Mouse (Mus musculus): ENCODE measurements around the gene Hspa1b. TPM values are rescaled to one million over a fixed set of nuclear protein-coding genes. Genes with fewer than 3 reads are reported as not detected.
"Not testable (repeated sequence)": the region's sequence is repeated elsewhere in the genome, so short reads cannot be mapped to it uniquely, and the experiment has no call there.

Gene Hspa1b
- polyA plus RNA-seq, 1 experiment from 2014 or later: 0.50 TPM

GRCm38 (mm10) chr17:34948721-34949552 is 10.1 kb downstream of the Hspa1b start:
- 58% methylated on average over 9 of the region's 9 CpGs for WGBS (ENCODE audit: insufficient replicate concordance)
- peak overlapping the region; percentile 29; the same call in 1 of the 2 replicates for H3K27ac ChIP-seq (ENCODE audit: low read depth, low read length)

GRCm38 (mm10) chr17:34947606-34948005 is 11.4 kb downstream of the Hspa1b start:
- Histone ChIP-seq H3K9me3 (replicated peaks; ENCODE audit: control insufficient read depth, low read length) (no peaks in the 10 kb centered on the region), H3K9ac (ENCODE audit: low read depth, low read length) (no peak overlapping the region), H3K4me2 (no peak overlapping the region), H3K4me3 (ENCODE audit: low read depth, low read length) (no peak overlapping the region), H3K4me1 (ENCODE audit: control insufficient read depth, insufficient read depth, low read length) (peaks cover 10% of the 10 kb centered on the region), H3K27ac (ENCODE audit: low read depth, low read length) (no peak overlapping the region), H3K36me3 (ENCODE audit: control insufficient read depth, insufficient read depth, low read length) (peaks cover 19% of the 10 kb centered on the region), H3K27me3 (ENCODE audit: control insufficient read depth, insufficient read depth, low read length) (no peaks in the 10 kb centered on the region)
- ATAC-seq (replicated peaks; ENCODE audit: insufficient number of reproducible peaks, low FRiP score, low TSS enrichment): no peak
- WGBS (ENCODE audit: insufficient replicate concordance): 30% methylated on average over 8 of the region's 8 CpGs

More at GRCm38 (mm10) chr17:34948721-34949552, 10.1 kb downstream of the Hspa1b start:
- H3K4me2 ChIP-seq; H3K9ac ChIP-seq (ENCODE audit: low read depth, low read length); ATAC-seq (replicated peaks; ENCODE audit: insufficient number of reproducible peaks, low FRiP score, low TSS enrichment); H3K27me3 ChIP-seq (ENCODE audit: control insufficient read depth, insufficient read depth, low read length); H3K9me3 ChIP-seq (replicated peaks; ENCODE audit: control insufficient read depth, low read length); H3K4me3 ChIP-seq (ENCODE audit: low read depth, low read length): not testable (repeated sequence)
- peaks cover 10% of the 10 kb centered on the region for H3K4me1 ChIP-seq (ENCODE audit: control insufficient read depth, insufficient read depth, low read length)
- H3K36me3 ChIP-seq (ENCODE audit: control insufficient read depth, insufficient read depth, low read length): peaks cover 19% of the 10 kb centered on the region

- ATAC-seq (replicated peaks; ENCODE audit: insufficient number of reproducible peaks, low FRiP score, low TSS enrichment): no peak
- Histone ChIP-seq H3K27me3 (ENCODE audit: control insufficient read depth, insufficient read depth, low read length) (no peaks in the 10 kb centered on the region), H3K4me3 (ENCODE audit: low read depth, low read length) (no peak overlapping the region), H3K36me3 (ENCODE audit: control insufficient read depth, insufficient read depth, low read length) (peaks cover 19% of the 10 kb centered on the region), H3K4me1 (ENCODE audit: control insufficient read depth, insufficient read depth, low read length) (peaks cover 10% of the 10 kb centered on the region), H3K27ac (ENCODE audit: low read depth, low read length) (no peak overlapping the region), H3K9ac (ENCODE audit: low read depth, low read length) (no peak overlapping the region), H3K9me3 (replicated peaks; ENCODE audit: control insufficient read depth, low read length) (no peaks in the 10 kb centered on the region), H3K4me2 (no peak overlapping the region)
- WGBS (ENCODE audit: insufficient replicate concordance): 87% methylated on average over 5 of the region's 5 CpGs
These were observed 12.4 kb downstream of the Hspa1b start for GRCm38 (mm10) chr17:34946486-34947140.

- no peak overlapping the region for H3K9ac ChIP-seq (ENCODE audit: low read depth, low read length)
- no peak overlapping the region for H3K4me2 ChIP-seq
- H3K27me3 ChIP-seq (ENCODE audit: control insufficient read depth, insufficient read depth, low read length): no peaks in the 10 kb centered on the region
- no peaks in the 10 kb centered on the region for H3K36me3 ChIP-seq (ENCODE audit: control insufficient read depth, insufficient read depth, low read length)
- H3K9me3 ChIP-seq (replicated peaks; ENCODE audit: control insufficient read depth, low read length): no peaks in the 10 kb centered on the region
- H3K27ac ChIP-seq (ENCODE audit: low read depth, low read length): no peak overlapping the region
- ATAC-seq (replicated peaks; ENCODE audit: insufficient number of reproducible peaks, low FRiP score, low TSS enrichment): no peak
- no peaks in the 10 kb centered on the region for H3K4me1 ChIP-seq (ENCODE audit: control insufficient read depth, insufficient read depth, low read length)
- H3K4me3 ChIP-seq (ENCODE audit: low read depth, low read length): no peak overlapping the region
These were observed 14.7 kb downstream of the Hspa1b start for GRCm38 (mm10) chr17:34944362-34944761.

- H3K36me3 ChIP-seq (ENCODE audit: control insufficient read depth, insufficient read depth, low read length): no peaks in the 10 kb centered on the region
- WGBS (ENCODE audit: insufficient replicate concordance): 73% methylated on average over 4 of the region's 4 CpGs
- no peak overlapping the region for H3K4me2 ChIP-seq
- ATAC-seq (replicated peaks; ENCODE audit: insufficient number of reproducible peaks, low FRiP score, low TSS enrichment): no peak
- no peak overlapping the region for H3K9ac ChIP-seq (ENCODE audit: low read depth, low read length)
- no peaks in the 10 kb centered on the region for H3K27me3 ChIP-seq (ENCODE audit: control insufficient read depth, insufficient read depth, low read length)
- no peaks in the 10 kb centered on the region for H3K4me1 ChIP-seq (ENCODE audit: control insufficient read depth, insufficient read depth, low read length)
- no peak overlapping the region for H3K27ac ChIP-seq (ENCODE audit: low read depth, low read length)
- H3K4me3 ChIP-seq (ENCODE audit: low read depth, low read length): no peak overlapping the region
- no peaks in the 10 kb centered on the region for H3K9me3 ChIP-seq (replicated peaks; ENCODE audit: control insufficient read depth, low read length)
These were observed 15.8 kb downstream of the Hspa1b start for GRCm38 (mm10) chr17:34943128-34943815.

- ATAC-seq (replicated peaks; ENCODE audit: insufficient number of reproducible peaks, low FRiP score, low TSS enrichment): no peak; the same call in 1 of the 2 replicates
- H3K27me3 ChIP-seq (ENCODE audit: control insufficient read depth, insufficient read depth, low read length): no peaks in the 10 kb centered on the region
- H3K9me3 ChIP-seq (replicated peaks; ENCODE audit: control insufficient read depth, low read length): no peaks in the 10 kb centered on the region
- no peaks in the 10 kb centered on the region for H3K4me1 ChIP-seq (ENCODE audit: control insufficient read depth, insufficient read depth, low read length)
- H3K4me2 ChIP-seq: peak overlapping the region; percentile 68
- 7% methylated on average over 15 of the region's 15 CpGs for WGBS (ENCODE audit: insufficient replicate concordance)
- no peaks in the 10 kb centered on the region for H3K36me3 ChIP-seq (ENCODE audit: control insufficient read depth, insufficient read depth, low read length)
- peak overlapping the region; percentile 36 for H3K4me3 ChIP-seq (ENCODE audit: low read depth, low read length)
- H3K27ac ChIP-seq (ENCODE audit: low read depth, low read length): peak overlapping the region; percentile 66
- peak overlapping the region; percentile 67 for H3K9ac ChIP-seq (ENCODE audit: low read depth, low read length)
These were observed 17.5 kb downstream of the Hspa1b start for GRCm38 (mm10) chr17:34941344-34942041.

GRCm38 (mm10) chr17:34937960-34938505 is 21.0 kb downstream of the Hspa1b start:
- no peak for ATAC-seq (replicated peaks; ENCODE audit: insufficient number of reproducible peaks, low FRiP score, low TSS enrichment)
- Histone ChIP-seq H3K27me3 (ENCODE audit: control insufficient read depth, insufficient read depth, low read length) (no peaks in the 10 kb centered on the region), H3K27ac (ENCODE audit: low read depth, low read length) (no peak overlapping the region), H3K9me3 (replicated peaks; ENCODE audit: control insufficient read depth, low read length) (no peaks in the 10 kb centered on the region), H3K36me3 (ENCODE audit: control insufficient read depth, insufficient read depth, low read length) (0 out of 2 replicates have a peak, but pooled peaks cover 2% of the 10 kb centered on the region), H3K9ac (ENCODE audit: low read depth, low read length) (no peak overlapping the region), H3K4me1 (ENCODE audit: control insufficient read depth, insufficient read depth, low read length) (no peaks in the 10 kb centered on the region), H3K4me2 (no peak overlapping the region), H3K4me3 (ENCODE audit: low read depth, low read length) (no peak overlapping the region)
- WGBS (ENCODE audit: insufficient replicate concordance): 83% methylated on average over 6 of the region's 6 CpGs

- Histone ChIP-seq H3K27ac (ENCODE audit: low read depth, low read length) (no peak overlapping the region), H3K36me3 (ENCODE audit: control insufficient read depth, insufficient read depth, low read length) (0 out of 2 replicates have a peak, but pooled peaks cover 4% of the 10 kb centered on the region), H3K27me3 (ENCODE audit: control insufficient read depth, insufficient read depth, low read length) (no peaks in the 10 kb centered on the region), H3K4me3 (ENCODE audit: low read depth, low read length) (no peak overlapping the region), H3K9ac (ENCODE audit: low read depth, low read length) (peak overlapping the region; percentile 16; the same call in 1 of the 2 replicates), H3K4me1 (ENCODE audit: control insufficient read depth, insufficient read depth, low read length) (peaks cover 4% of the 10 kb centered on the region; the same call in 1 of the 2 replicates), H3K9me3 (replicated peaks; ENCODE audit: control insufficient read depth, low read length) (no peaks in the 10 kb centered on the region), H3K4me2 (peak overlapping the region; percentile 8; the same call in 1 of the 2 replicates)
- no peak for ATAC-seq (replicated peaks; ENCODE audit: insufficient number of reproducible peaks, low FRiP score, low TSS enrichment)
- WGBS (ENCODE audit: insufficient replicate concordance): 43% methylated on average over 8 of the region's 8 CpGs
These were observed 24.2 kb downstream of the Hspa1b start for GRCm38 (mm10) chr17:34934830-34935229.

Measured in heart, embryonic 11.5 days (tissue).